Mouse (Mus musculus): Measurements from ENCODE around the gene Otof.

The Otof gene

DNA sequence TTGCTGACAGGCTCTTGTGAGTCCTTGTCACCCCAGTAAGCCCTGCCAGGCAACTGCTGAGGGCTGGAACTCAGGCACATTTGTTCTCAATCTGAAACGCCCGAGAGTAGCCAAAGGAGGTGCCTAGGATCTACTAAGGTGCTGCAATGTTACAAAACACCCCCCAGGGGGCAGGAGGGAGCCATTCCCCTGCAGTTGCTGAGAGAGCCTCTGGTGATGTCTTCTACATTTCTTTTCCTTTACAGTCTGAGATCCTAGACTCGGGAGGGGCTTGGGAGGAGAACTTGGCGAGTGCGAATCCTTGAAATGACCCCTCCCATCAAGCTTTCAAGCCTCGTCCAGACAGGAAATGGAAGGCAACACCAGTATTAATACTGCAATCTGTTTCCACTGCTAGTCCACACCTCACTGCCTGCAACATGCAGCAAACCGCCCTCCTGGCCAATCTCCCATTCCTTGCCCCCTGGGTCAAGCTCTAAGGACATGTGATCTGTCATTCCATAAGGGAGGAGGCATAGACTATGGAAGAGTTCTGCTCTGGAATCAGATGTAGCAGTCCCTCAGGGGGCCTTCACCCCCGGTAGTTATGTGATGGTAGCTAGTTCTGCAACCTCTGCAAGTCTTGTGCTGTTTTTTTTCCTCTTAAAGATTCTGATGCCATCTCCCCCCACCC lies 38.0 kb downstream of the Otof start:
- DNase-seq (ENCODE audit: low spot score) = no peak

DNA sequence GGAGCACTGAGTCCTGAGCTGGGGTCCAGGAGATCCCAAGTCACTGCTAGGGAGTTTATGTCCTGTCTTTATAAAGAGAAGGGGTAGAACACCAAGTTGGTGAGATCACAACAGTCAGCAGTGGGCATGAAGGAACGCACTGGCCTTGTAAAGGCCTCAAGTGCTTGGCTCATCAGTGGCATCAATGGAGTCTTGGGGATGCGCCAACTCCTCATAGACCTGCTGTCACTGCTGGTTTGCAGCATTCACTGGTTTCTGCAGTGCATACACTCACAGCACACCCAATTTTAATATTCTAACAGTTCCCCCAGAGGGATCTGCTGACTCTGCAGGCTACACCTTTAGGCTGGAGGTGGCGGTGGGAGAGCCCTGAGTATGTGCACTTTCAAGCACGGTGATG lies 38.6 kb downstream of the Otof start:
- no peak for DNase-seq (ENCODE audit: low spot score)

DNA sequence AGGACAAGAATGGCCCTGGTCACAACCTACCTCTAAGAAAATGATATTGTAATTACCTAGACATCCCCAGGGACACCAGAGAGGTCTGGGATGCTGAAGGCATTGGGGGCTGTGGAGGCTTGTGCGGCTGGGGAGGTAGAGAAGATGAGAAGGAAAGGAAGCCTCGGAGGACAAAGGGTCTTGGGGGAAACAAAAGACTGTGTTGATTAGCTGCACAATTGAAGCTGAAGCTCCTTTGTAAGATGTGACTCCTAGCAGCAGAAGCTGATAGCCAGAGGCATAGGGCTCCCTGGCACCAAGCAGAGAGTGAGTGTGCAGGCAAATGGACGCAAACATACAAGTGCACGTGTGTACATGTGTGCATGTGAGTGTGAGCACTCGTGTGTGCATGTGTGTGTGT lies 45.1 kb downstream of the Otof start:
- no peak for DNase-seq (ENCODE audit: low spot score)

DNA sequence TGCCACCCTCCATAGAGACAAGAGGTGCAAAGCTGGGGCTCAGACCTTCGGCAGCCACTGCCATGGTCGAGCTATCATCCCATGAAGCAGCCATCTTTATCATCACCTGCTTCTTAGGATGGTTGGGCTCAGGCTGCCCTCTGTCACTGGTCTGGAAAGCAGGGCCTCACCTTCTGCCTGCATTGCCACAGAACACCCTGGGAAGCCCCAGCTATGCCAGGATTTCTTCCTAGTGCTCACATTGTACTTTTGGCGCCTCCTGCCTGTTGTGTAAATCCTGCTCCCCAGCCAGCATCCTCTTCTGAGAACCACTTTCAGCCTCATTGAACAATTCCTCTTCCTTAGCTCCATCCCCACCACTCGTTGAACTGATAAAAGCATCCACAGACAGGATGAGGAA lies 45.9 kb downstream of the Otof start:
- no peak for DNase-seq (ENCODE audit: low spot score)

DNA sequence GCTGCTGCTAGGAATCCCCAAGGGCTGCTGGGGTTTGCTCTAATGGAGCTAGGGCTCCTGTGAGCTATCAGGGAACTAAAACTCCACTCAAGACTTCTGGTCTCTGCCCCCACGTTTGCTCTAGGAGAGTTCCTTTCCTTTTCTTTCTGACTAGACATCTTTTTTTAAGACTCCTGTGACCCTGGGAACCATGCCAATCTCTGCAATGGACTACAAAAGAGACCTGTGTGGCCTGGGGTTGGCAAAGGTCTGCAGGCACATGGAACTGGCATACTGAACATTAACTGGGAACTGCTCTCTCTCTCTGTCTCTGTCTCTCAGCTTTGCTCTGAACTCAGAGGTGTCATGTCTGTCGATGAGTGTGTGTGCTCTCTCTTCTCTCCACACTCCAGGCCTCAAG lies 46.4 kb downstream of the Otof start:
- peak; percentile 38 for DNase-seq (ENCODE audit: low spot score)

DNA sequence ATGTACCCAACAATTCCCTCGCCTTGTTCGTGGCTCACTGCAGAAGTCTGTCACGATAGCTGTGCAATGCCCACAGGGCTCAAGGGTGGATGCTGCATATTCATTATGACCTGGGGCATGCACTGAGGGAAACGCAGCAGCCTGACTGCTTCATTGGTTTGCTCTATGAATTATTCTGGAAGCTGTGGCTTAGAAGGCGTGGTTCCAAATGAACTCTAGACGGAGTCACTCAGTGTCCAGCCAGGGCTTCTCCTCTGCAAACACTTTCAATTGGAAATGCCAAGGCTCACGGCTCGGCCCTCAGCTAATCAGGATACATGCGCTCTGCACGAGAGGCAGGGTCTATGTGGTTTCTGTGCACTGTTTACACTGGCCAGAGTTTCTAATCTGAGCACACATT lies 50.2 kb downstream of the Otof start:
- DNase-seq (ENCODE audit: low spot score) = no peak

DNA sequence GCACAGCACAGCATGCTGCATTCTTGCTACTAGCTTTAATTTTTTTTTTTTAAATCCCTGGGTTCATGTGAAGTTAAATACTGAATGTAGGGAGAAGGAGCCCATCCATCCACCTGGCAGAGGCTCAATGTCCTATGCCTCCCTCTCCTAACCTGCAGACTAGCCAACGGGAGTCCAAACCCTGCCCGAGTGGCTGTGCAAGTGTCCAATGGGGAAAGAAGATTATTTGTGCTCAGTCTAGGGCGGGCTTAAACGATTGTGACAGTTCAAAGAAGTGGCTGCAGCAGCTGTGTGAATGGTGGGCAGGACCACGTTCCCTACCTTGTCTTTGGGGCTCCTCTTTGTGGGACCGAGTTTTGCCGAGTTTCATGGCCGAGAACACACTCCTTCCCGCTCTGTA lies 54.9 kb downstream of the Otof start:
- no peak for DNase-seq (ENCODE audit: low spot score)

DNA sequence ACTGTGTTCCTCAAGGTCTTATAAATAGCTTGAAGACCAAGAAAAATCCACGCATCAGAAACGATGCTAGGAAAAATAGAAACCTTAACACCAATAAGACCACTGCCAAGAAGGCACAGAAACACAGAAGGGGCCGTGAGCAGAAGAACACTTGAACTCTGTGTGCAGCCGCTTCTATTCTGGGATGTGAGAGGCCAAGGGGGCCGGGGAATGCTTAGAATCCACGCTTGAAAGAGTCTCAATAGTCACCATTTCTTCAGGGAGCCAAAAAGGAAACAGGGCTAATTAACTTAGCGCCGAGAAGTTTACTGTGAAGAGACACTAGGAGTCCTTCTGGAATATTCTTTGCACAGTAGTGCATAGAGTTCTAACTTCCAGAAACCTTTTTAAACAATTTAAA lies 60.6 kb downstream of the Otof start:
- DNase-seq (ENCODE audit: low spot score) = no peak

DNA sequence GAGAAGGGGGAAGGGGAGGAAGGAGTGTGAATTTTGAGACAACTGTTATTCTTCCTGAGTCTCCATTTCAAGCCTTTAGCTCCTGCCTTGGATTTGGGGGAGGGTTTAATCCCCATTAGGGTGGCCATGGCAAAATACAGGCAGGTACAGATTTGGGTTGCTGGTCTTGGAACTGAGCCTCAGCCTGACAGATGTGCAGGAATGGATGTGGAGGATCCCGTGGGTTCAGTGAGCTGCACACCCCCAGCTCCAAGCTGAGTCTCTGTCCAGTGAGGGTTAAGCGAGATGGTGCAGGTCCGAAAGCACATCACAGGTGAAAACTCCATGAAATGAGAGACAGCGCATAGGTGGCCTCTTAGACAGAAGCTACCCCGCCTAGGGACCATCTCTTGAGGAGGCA lies 61.2 kb downstream of the Otof start:
- no peak for DNase-seq (ENCODE audit: low spot score)

DNA sequence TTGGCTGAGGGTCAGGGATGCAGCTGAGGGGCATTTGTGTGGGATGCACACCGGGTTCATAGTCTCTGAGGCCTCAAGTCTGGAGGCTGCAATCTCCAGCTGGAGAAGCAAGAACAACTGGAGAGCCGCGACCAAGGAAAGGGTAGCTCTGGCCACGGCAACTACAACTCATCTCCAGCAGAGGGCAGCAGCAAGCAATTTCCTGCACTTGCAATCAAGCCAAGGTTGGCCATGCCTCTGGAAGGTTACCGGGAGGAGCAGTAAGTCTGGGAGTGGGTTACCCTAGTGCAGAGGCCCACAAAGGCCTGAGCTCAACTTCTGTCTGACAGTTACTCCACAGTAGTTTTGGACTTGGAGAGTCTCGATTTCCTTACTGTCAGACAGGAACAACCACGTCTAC lies 70.3 kb downstream of the Otof start:
- peak; percentile 58 for DNase-seq (ENCODE audit: low spot score)

DNA sequence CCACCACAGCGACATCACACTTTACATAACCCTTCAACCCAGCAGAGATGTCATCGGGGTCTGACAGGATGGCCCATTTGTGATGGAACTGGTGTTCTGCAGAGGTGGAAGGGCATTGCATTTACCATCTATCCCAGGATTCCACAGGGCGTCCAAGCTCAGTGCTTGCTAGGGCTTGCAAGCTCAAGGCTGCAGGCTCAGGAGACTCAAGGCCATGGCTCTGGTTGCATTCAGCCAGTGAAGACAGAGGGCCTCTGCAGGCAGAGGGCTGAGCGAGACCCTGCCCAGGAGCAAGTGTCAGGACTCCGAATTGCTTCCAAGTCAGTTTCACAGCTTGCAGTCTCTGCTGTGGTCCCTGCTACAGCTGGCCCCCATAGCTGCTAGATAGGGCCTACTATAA lies 71.9 kb downstream of the Otof start:
- no peak for DNase-seq (ENCODE audit: low spot score)

DNA sequence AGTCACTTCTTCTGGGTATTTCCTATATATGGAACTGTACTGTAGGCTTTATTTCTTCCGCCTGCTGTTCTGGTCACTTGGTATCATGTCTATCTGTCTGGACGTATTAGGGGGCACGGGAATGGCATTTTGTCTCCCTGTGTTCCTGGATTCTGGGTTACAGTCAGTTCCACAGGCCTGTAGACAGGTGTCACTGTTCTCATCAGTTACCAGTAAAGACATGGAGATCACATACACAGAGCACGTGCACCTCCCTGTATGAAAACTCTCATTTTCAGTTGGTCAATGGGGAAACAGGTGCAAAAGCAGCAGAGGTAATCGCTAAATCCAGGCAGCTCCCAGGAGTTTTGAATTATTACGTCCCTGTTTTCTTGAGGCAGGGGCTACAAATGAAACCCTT lies 74.0 kb downstream of the Otof start:
- DNase-seq (ENCODE audit: low spot score) = no peak

DNA sequence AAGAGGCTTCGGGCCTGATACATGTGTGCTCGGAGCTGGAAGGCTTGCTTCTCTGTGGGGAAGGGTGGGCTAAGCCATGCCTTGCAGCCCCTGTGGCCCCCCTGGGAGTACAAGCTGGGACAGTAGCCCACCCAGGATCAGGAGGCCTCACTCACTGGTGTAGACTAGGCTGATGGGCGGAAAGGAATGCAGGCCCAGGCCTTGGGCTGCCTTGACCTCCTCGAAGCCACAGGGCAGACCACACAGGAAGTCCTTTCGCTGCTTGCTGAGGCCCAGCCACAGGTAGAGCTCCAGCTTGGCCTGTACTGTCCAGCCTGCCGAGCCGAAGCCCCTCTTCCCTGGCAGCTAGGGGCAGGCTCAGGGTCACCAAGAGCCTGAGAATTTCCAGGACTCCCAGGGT lies 78.9 kb downstream of the Otof start:
- DNase-seq (ENCODE audit: low spot score) = no peak

DNA sequence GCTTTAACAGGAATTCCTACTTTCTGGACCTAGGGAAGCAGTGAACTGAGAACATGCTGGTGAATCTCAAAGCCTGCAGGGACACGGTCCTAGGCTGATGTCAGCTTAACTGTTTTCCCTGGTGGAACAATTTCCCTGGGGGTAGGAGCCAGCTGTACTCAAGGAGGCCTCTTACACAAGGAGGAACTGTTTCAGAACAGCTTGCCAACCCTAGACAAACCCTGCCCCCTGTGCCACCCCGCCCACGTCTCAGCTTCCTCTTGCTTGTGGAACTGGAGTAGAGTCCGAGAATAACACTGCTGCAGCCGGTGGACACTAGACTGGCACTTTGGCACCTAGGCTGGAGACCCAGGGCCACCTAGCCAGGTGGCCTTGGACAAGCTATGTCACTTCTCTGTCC lies 92.3 kb downstream of the Otof start:
- DNase-seq (ENCODE audit: low spot score) = peak; percentile 36

DNA sequence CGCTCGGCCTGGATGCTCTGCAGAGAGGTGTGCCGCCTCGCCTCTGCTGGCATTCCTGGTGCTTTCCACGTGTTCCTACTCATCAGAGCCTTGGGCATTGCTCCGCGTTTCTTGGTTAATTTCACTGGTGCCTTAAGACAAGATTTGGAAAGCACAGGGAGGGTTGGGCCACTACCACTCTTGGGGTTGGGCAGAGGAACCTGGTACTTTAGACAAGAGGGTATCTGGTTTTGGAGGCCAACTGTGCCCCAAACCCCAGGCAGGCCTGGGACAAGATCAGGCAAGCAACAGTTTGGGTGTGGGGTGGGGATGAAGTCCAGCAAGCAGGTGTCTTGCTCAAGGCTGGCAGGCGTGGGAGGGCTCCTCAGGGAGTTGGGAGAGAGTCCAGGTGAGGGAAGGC lies 94.3 kb downstream of the Otof start:
- DNase-seq (ENCODE audit: low spot score) = no peak

DNA sequence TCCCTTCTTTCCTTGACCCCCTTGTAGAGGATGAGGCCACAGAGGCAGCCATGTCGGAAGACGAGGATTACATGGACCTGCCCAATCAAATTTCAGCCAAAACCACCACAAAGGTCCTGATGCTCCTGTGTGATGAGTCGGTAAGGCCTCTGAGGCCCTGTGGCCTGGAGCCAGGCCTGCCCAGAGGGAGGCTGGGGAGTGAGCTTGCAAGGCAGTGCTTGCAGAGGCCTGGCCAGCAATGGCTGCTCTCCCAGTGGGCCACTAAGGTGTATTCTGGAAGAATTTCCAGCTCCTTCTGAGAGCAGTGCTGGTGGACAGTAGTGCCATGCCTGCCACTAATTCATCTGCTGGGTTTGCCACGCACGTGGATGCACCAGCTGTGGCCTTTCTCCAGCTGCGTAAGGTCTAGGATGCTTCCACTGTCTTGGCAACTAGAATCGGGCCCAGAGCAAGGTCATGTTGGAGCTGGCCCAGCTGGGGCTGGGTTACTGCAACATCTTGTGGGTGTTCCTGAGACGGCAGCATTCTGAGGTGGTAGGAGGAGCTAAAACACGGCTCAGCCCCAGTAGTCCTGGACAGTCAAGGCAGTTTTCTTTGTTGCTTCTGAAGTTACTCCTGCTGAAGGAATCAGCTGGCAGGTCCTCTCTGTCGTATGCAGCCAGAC lies 103.2 kb downstream of the Otof start:
- DNase-seq (ENCODE audit: low spot score) = peak; percentile 30

DNA sequence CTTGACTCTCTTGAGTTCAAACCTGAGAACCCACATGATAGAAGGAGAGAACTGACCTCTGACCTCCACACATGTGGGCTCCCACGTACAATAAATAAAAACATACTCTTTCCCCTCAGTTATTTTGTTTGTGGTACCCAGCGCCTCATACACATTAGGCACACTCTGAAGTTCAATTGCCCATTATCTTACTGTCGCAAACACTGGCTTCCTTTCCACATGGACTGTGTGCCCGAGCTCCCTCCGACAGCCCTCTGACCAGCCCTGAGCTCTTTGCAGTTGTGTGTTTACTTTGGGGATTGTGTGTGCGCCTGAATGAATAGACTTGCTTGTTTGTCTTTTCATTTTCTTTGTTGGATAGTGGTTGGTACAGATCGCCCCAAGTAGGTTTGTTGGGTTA lies 105.1 kb downstream of the Otof start:
- no peak for DNase-seq (ENCODE audit: low spot score)

DNA sequence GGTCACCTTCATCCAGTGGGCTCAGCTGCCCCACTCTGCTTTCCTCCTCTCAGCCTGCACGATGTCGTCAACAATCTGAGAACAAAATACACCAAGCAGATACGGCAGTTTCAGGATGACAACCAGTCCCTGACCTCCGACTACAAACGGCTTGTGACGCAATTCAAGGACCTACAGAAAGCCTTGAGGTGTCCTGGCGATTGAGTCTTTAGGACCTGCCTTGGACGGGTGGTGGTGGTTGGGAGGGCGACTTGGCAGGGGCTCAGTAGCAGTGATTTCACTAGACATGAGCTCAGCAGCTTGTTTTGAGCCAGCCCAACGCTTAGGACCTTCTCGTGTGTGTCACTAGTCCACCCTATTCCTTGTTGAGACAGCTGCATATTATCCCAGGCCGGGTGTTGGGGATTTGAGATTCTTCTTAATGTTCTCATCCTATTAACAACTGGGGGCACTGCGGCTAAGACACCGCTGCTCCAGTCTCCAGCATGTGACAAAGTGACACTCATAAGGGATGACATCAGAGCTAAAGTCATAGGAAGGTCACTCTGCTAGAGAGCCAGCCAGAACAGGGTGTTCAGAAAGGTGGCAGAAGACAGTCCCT lies 106.1 kb downstream of the Otof start:
- no peak for DNase-seq (ENCODE audit: low spot score)

DNA sequence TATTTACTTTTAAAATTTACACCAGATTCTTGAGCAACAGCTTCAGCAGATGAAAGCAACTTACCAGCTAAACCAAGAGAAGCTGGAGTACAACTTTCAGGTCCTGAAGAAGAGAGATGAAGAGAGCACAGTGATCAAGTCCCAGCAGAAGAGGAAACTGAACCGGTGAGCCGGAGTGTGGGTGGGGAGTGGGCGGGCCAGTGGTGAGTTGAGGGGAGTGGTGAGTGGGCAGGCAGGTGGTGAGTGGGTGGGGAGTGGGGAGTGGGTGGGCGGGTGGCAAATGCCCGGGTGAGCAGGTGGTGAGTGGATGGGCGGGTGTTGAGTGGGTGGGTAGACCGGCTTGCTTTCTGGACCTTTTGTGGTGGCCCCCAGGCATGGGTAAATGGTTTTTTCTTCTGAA lies 106.6 kb downstream of the Otof start:
- no peak for DNase-seq (ENCODE audit: low spot score)

DNA sequence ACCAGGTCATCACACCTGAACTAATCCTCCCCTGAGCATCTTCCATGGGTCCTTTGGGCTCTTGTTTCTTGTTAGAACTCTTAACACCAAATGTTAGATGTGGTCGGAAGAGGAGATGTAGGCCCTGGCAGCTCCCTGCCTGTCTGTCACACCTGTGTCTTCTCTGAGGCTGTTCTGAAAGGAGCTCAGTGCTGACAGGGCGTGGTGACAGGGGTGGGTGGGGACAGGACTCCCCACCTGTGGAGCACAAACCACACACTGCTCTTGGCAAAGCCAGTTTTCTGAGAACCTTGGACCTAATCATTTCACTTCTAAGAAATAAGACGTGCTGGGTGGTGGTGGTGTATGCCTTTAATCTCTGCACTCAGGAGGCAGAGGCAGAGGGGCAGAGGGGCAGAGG lies 108.1 kb downstream of the Otof start:
- DNase-seq (ENCODE audit: low spot score) = no peak

DNA sequence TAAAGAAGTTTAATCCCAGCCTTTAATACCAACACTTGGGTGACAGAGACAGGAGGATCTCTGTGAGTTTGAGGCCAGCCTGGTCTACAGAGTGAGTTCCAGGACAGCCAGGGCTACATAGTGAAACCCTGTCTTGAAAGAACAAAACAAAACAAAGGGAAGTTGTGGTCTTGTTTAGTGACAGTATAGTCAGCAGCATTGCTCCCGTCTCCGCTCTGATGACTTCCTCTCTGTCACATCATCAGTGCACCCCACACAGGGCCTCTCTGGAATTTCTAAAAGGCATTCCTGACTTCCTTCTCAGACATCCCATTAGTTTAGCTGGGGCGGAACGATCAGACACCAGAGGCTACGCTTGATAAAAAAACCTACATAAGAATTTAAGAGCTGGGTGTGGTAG lies 117.8 kb downstream of the Otof start:
- no peak for DNase-seq (ENCODE audit: low spot score)

DNA sequence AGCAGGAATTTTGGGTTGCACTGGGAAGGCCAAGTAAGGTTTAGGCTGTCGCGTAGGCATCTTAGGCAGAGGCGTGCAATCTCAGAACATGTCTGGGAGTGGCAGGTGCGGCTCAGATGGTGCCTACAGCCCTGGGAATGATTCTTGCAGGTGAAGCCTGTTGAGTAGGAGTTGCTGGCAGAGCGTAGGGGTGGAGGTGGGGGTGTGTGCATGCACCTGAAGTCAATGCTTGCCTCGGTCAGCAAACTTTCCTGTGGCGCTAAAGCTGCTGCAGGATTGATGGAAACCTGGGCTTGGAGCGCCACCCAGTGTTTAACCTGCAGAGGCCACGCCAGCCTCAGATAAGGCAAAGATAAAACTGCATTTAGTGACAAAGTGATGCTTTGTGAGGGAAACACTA lies 118.6 kb downstream of the Otof start:
- DNase-seq (ENCODE audit: low spot score) = no peak

DNA sequence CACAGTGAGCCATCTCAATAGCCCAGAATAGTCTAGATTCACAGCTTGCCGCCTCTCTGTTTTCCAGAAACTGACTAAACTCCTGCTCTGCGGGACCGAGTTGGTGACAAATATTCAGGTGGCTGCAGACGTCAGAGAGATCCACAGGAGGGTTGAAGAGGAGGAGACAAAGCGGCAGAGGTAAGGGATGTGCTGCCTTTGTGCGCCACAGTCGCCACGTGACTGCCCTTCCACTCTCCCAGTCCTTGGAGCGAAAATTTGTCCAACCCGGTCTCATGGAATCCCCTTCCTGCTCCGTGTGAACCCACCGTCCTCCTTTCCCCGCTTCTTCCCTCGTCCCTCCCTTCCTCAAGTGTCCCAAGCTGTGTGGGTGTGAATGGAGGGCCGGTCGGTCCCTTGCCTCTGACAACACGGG lies 119.1 kb downstream of the Otof start:
- no peak for DNase-seq (ENCODE audit: low spot score)

Data from testis, postnatal 14 days (tissue).